Mouse (Mus musculus) macrophage (primary cell): ENCODE measurements around the gene Mrgprh. TPM values are rescaled to one million over a fixed set of nuclear protein-coding genes. Genes with fewer than 3 reads are reported as not detected.

ENCODE experiments used
- H3K27ac ChIP-seq: fragments of 350-480 bp; formaldehyde crosslinking; 2 replicates; pipeline ENCODE4 v1.9.0; 2021
- H3K36me3 ChIP-seq: fragments of 350-480 bp; formaldehyde crosslinking; 2 replicates; pipeline ENCODE4 v1.9.0; 2021; ENCODE audit errors: inconsistent target
- H3K4me3 ChIP-seq: fragments of 350-480 bp; formaldehyde crosslinking; 2 replicates; pipeline ENCODE4 v1.9.0; 2021; ENCODE audit errors: inconsistent target
- H3K79me2 ChIP-seq: fragments of 350-480 bp; formaldehyde crosslinking; 2 replicates; pipeline ENCODE4 v1.9.0; 2021; ENCODE audit errors: inconsistent target
- WGBS: methylation state at CpG from one replicate; pipeline ENCODE4 v1.1.7; 2026; ENCODE audit warnings: inconsistent platforms; ENCODE audit not compliant: missing documents; 5-methylcytosine and 5-hydroxymethylcytosine counted together
- polyA plus RNA-seq: library from polyadenylated mRNA; stranded (reverse); fragments of 250-400 nt; gene quantifications from 3 replicates; pipeline ENCODE4 v1.2.4, GENCODE M21; 2018; ENCODE audit warnings: inconsistent platforms
- total RNA-seq, 78 experiments: library from RNA; depleted of rRNA; stranded (reverse); fragments of 250-400 nt; gene quantifications; 1 replicate in 9 of 78; 2 replicates in 24 of 78; 3 replicates in 43 of 78; 4 replicates in 2 of 78; pipeline ENCODE4 v1.2.4; 2018; ENCODE audit warnings: inconsistent platforms in 56 of 78

Gene Mrgprh
- total RNA-seq (2018; cell fraction: chromatin; rRNA removed) = not detected
- not detected for total RNA-seq (2018; cell fraction: cytosol; rRNA removed)
- not detected for total RNA-seq (2018; cell fraction: nucleus; rRNA removed)
- not detected in 3 replicates for polyA plus RNA-seq

GRCm38 (mm10) chr17:12875734-12876133 is at the start of gene Mrgprh:
Gene Mrgprh, plus strand, starts transcription at chr17:12876034.
- 74% methylated on average over 5 of the region's 5 CpGs for WGBS
- Histone ChIP-seq H3K4me3 (no peak within 1 kb of the TSS), H3K36me3 (no peaks in the 10 kb centered on the region), H3K27ac (no peak within 1 kb of the TSS), H3K79me2 (no peaks in the 10 kb centered on the region)

- Histone ChIP-seq H3K79me2 (no peaks in the 10 kb centered on the region), H3K4me3 (no peak overlapping the region), H3K36me3 (no peaks in the 10 kb centered on the region), H3K27ac (no peak overlapping the region)
- WGBS = 96% methylated on average over 5 of the region's 5 CpGs
Measured at GRCm38 (mm10) chr17:12830351-12830750, 45.5 kb upstream of the Mrgprh start.

GRCm38 (mm10) chr17:12832231-12832630 is 43.6 kb upstream of the Mrgprh start:
- Histone ChIP-seq H3K27ac (no peak overlapping the region), H3K4me3 (no peak overlapping the region), H3K79me2 (no peaks in the 10 kb centered on the region), H3K36me3 (no peaks in the 10 kb centered on the region)
- 84% methylated on average over 3 of the region's 3 CpGs for WGBS

- H3K4me3 ChIP-seq = no peak overlapping the region
- H3K79me2 ChIP-seq = no peaks in the 10 kb centered on the region
- H3K27ac ChIP-seq = no peak overlapping the region
- H3K36me3 ChIP-seq = no peaks in the 10 kb centered on the region
- 89% methylated on average over 4 of the region's 4 CpGs for WGBS
Measured at GRCm38 (mm10) chr17:12832657-12833056, 43.2 kb upstream of the Mrgprh start.

- no peaks in the 10 kb centered on the region for H3K79me2 ChIP-seq
- H3K27ac ChIP-seq = no peak overlapping the region
- WGBS = 88% methylated on average over 3 of the region's 3 CpGs
- no peaks in the 10 kb centered on the region for H3K36me3 ChIP-seq
- no peak overlapping the region for H3K4me3 ChIP-seq
Measured at GRCm38 (mm10) chr17:12834317-12834716, 41.5 kb upstream of the Mrgprh start.

- Histone ChIP-seq H3K36me3 (no peaks in the 10 kb centered on the region), H3K4me3 (no peak overlapping the region), H3K27ac (no peak overlapping the region), H3K79me2 (no peaks in the 10 kb centered on the region)
- WGBS = 70% methylated on average over 3 of the region's 3 CpGs
Measured at GRCm38 (mm10) chr17:12834826-12835225, 41.0 kb upstream of the Mrgprh start.

GRCm38 (mm10) chr17:12835738-12836137 is 40.1 kb upstream of the Mrgprh start:
- Histone ChIP-seq H3K79me2 (no peaks in the 10 kb centered on the region), H3K36me3 (no peaks in the 10 kb centered on the region), H3K27ac (no peak overlapping the region), H3K4me3 (no peak overlapping the region)
- 90% methylated on average over 5 of the region's 5 CpGs for WGBS

GRCm38 (mm10) chr17:12839475-12840267 is 36.2 kb upstream of the Mrgprh start:
- H3K4me3 ChIP-seq = no peak overlapping the region
- no peak overlapping the region for H3K27ac ChIP-seq
- 85% methylated on average over 10 of the region's 10 CpGs for WGBS
- H3K79me2 ChIP-seq = no peaks in the 10 kb centered on the region
- H3K36me3 ChIP-seq = no peaks in the 10 kb centered on the region

GRCm38 (mm10) chr17:12843826-12844225 is 32.0 kb upstream of the Mrgprh start:
- Histone ChIP-seq H3K4me3 (no peak overlapping the region), H3K27ac (no peak overlapping the region), H3K36me3 (no peaks in the 10 kb centered on the region), H3K79me2 (no peaks in the 10 kb centered on the region)
- WGBS = 21% methylated on average over 6 of the region's 6 CpGs

GRCm38 (mm10) chr17:12844540-12844939 is 31.3 kb upstream of the Mrgprh start:
- Histone ChIP-seq H3K79me2 (no peaks in the 10 kb centered on the region), H3K36me3 (no peaks in the 10 kb centered on the region), H3K27ac (no peak overlapping the region), H3K4me3 (no peak overlapping the region)
- 97% methylated on average over 4 of the region's 4 CpGs for WGBS

GRCm38 (mm10) chr17:12845862-12846261 is 30.0 kb upstream of the Mrgprh start:
- H3K27ac ChIP-seq = no peak overlapping the region
- H3K4me3 ChIP-seq = no peak overlapping the region
- no peaks in the 10 kb centered on the region for H3K36me3 ChIP-seq
- WGBS = 64% methylated on average over 5 of the region's 5 CpGs
- no peaks in the 10 kb centered on the region for H3K79me2 ChIP-seq

GRCm38 (mm10) chr17:12846474-12846873 is 29.4 kb upstream of the Mrgprh start:
- WGBS = 91% methylated on average over 5 of the region's 5 CpGs
- H3K36me3 ChIP-seq = no peaks in the 10 kb centered on the region
- H3K79me2 ChIP-seq = no peaks in the 10 kb centered on the region
- no peak overlapping the region for H3K4me3 ChIP-seq
- no peak overlapping the region for H3K27ac ChIP-seq

- no peak overlapping the region for H3K27ac ChIP-seq
- no peaks in the 10 kb centered on the region for H3K79me2 ChIP-seq
- no peak overlapping the region for H3K4me3 ChIP-seq
- WGBS = 93% methylated on average over 4 of the region's 4 CpGs
- no peaks in the 10 kb centered on the region for H3K36me3 ChIP-seq
Measured at GRCm38 (mm10) chr17:12847736-12848135, 28.1 kb upstream of the Mrgprh start.

- no peaks in the 10 kb centered on the region for H3K36me3 ChIP-seq
- H3K79me2 ChIP-seq = no peaks in the 10 kb centered on the region
- no peak overlapping the region for H3K4me3 ChIP-seq
- H3K27ac ChIP-seq = no peak overlapping the region
- 92% methylated on average over 8 of the region's 8 CpGs for WGBS
Measured at GRCm38 (mm10) chr17:12849778-12850382, 26.0 kb upstream of the Mrgprh start.

- Histone ChIP-seq H3K79me2 (no peaks in the 10 kb centered on the region), H3K4me3 (no peak overlapping the region), H3K36me3 (no peaks in the 10 kb centered on the region), H3K27ac (no peak overlapping the region)
- WGBS = 92% methylated on average over 11 of the region's 11 CpGs
Measured at GRCm38 (mm10) chr17:12851689-12852088, 24.1 kb upstream of the Mrgprh start.
